Mouse (Mus musculus) C2C12 (cell line): Measurements from ENCODE around the gene Akap6. TPM values are rescaled to one million over a fixed set of nuclear protein-coding genes. Genes with fewer than 3 reads are reported as not detected.

Source experiments
- H3K27me3 ChIP-seq: one replicate; pipeline ENCODE4 v1.6.1; 2011; ENCODE audit not compliant: control insufficient read depth, insufficient read depth, insufficient read length
- H3K36me3 ChIP-seq: one replicate; pipeline ENCODE4 v1.6.1; 2011; ENCODE audit not compliant: control insufficient read depth, insufficient read depth
- H3K4me3 ChIP-seq: one replicate; pipeline ENCODE4 v1.5.1; 2011; ENCODE audit warnings: mild to moderate bottlenecking, control low read depth; ENCODE audit not compliant: poor library complexity, insufficient read depth, severe bottlenecking
- H3K79me2 ChIP-seq: one replicate; pipeline ENCODE4 v1.6.1; 2011; ENCODE audit not compliant: control insufficient read depth, insufficient read depth
- H3K79me3 ChIP-seq: one replicate; pipeline ENCODE4 v1.6.1; 2011; ENCODE audit warnings: low read depth, control low read depth
- H3ac ChIP-seq: one replicate; pipeline ENCODE3; 2011; ENCODE audit warnings: low read depth; ENCODE audit not compliant: control insufficient read depth, insufficient read length
- CEBPB ChIP-seq: IDR thresholded peaks from one replicate; pipeline ENCODE4 v1.6.1; 2011; ENCODE audit warnings: low read depth, mild to moderate bottlenecking, control low read depth, moderate library complexity
- CTCF ChIP-seq: IDR thresholded peaks from one replicate; pipeline ENCODE4 v1.5.1; 2011; ENCODE audit not compliant: control insufficient read depth, insufficient read depth, insufficient read length
- FOSL1 ChIP-seq: IDR thresholded peaks from one replicate; pipeline ENCODE4 v1.8.0; 2011; ENCODE audit warnings: mild to moderate bottlenecking, low read length; ENCODE audit not compliant: poor library complexity, insufficient read depth, severe bottlenecking
- MAX ChIP-seq: IDR thresholded peaks from one replicate; pipeline ENCODE4 v1.6.1; 2011; ENCODE audit warnings: mild to moderate bottlenecking, control low read depth
- MYOD1 ChIP-seq: IDR thresholded peaks from one replicate; pipeline ENCODE4 v1.6.1; 2011; ENCODE audit warnings: low read depth; ENCODE audit not compliant: control insufficient read depth, insufficient read length
- MYOG ChIP-seq: IDR thresholded peaks from one replicate; pipeline ENCODE4 v1.6.1; 2011; ENCODE audit not compliant: control insufficient read depth, insufficient read length; ENCODE audit errors: extremely low read depth
- USF1 ChIP-seq: IDR thresholded peaks from one replicate; pipeline ENCODE4 v1.6.1; 2011; ENCODE audit warnings: low read depth, mild to moderate bottlenecking, control low read depth, moderate library complexity
- polyA plus RNA-seq: library from polyadenylated mRNA; unstranded; fragments of >200 nt; fragmentation: generic; extraction: Trizol; gene quantifications from one replicate; pipeline ENCODE4 v1.2.1, GENCODE M21; 2012; ENCODE audit warnings: missing spikeins

Akap6 gene
- polyA plus RNA-seq, 1 experiment: 0.51 TPM

DNA sequence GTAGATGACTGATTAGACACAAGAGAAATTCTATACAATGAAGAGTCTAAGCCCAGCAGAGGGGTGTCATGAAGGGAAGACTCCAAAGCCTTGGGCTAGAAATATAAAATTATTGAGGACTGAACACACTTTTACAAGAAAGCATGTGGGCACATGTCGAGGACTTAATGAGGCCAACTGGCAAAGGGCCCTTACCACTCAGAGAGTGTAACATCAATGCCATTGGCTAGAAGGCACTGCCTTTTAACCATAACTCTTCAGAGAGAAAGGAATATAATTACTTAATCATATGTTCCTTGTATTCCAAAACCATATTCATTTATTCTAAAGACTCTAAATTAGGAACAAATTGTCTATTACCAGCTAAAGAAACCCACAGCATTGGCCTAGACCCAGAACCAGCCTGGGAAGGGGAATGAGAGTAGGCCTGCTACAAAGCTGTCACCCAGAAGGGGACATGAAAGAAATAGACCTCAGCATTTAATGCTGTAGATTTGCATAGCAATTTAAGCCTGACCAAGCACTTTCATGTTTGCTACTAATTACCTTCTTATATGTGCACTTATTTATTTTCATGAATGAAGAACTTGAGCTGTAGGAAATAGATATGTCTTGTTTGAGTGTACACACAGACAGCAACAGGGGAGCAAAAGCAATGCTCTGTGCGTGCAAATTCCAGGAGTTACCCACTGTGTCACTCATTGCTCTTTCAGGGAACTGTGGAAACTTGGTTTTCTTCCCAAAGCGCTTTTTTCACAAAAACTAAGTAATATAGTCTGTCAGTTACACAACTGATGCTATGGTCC is 377.6 kb downstream of the Akap6 start:
- H3K4me3 ChIP-seq: no peak overlapping the region
- no peak for TF ChIP-seq USF1
- no peak for TF ChIP-seq FOSL1
- no peak for TF ChIP-seq MAX
- TF ChIP-seq CEBPB: no peak
- no peak for TF ChIP-seq MYOG
- no peak for TF ChIP-seq CTCF
- H3K79me2 ChIP-seq: no peaks in the 10 kb centered on the region
- H3K79me3 ChIP-seq: no peaks in the 10 kb centered on the region
- H3ac ChIP-seq: no peak overlapping the region
- no peaks in the 10 kb centered on the region for H3K27me3 ChIP-seq
- H3K36me3 ChIP-seq: no peaks in the 10 kb centered on the region

DNA sequence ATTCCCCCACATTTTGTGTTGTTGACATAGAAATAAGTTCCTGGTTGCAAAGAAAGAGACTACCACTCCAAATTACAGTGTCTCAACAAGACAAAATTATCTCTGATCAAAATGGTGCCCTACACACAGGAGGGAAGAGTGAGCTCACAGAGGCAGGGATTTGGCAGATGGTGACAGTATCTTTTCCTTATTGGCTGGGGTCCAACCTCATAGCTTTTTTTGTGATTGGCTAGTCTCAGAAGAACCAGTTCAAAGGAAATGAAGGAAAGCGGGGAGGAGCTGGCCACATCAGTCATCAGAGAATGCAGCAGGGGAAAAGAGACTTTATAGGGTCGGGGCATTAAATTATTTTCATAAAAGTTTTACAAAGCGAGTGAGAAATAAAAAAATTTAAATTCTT is 386.6 kb downstream of the Akap6 start:
- Histone ChIP-seq H3K27me3 (no peaks in the 10 kb centered on the region), H3K79me2 (no peaks in the 10 kb centered on the region), H3K4me3 (no peak overlapping the region), H3ac (no peak overlapping the region), H3K36me3 (no peaks in the 10 kb centered on the region), H3K79me3 (no peaks in the 10 kb centered on the region)
- TF ChIP-seq FOSL1 (no peak), CTCF (no peak), MYOG (no peak), MAX (no peak), MYOD1 (no peak), CEBPB (no peak), USF1 (no peak)

DNA sequence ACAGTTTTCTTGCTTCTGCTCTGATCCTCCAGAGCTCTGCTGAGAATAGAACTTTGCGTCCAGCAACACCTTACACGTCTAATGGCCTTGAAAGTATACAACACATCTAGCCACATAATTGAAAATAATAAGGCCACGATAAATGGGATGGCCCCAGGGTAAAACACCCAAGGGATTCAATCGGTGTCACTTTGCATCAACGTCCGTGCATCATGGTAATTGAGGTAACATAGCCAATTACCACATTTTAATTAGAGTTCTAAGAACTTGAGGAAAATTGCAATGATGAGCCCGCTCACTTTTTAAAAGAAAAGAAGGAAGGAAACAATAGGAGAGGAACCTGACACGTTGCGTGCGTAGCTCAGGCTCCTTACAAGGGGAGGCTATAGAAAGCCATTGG is 413.1 kb downstream of the Akap6 start:
- no peak overlapping the region for H3K4me3 ChIP-seq
- no peak overlapping the region for H3ac ChIP-seq
- H3K79me2 ChIP-seq: no peaks in the 10 kb centered on the region
- TF ChIP-seq MAX (no peak), CTCF (no peak), FOSL1 (no peak), USF1 (no peak), MYOD1 (no peak), MYOG (no peak), CEBPB (no peak)
- H3K79me3 ChIP-seq: no peaks in the 10 kb centered on the region
- no peaks in the 10 kb centered on the region for H3K27me3 ChIP-seq
- no peaks in the 10 kb centered on the region for H3K36me3 ChIP-seq

DNA sequence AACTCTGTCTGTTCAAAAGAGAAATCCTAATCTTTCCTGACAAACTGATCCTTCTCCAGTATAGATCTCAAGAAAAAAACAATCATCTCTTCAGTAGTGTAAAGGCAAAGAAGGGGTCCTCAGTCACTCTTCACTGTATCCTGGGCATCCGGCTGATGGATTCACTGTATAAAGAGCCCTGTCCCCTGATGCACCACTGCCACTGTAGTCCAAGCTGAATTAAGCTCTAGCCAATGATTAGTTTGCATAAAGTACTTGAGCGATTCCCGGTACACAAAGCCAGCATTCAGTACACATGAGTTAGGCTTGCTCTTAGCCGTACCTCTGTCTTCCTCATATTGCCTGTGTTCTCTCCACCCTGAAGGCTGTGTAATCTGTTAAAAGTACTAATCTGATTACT is 420.2 kb downstream of the Akap6 start:
- TF ChIP-seq FOSL1 (no peak), MYOD1 (no peak), USF1 (no peak), CEBPB (no peak), CTCF (no peak), MAX (no peak), MYOG (no peak)
- Histone ChIP-seq H3K79me3 (no peaks in the 10 kb centered on the region), H3K79me2 (no peaks in the 10 kb centered on the region), H3K4me3 (no peak overlapping the region), H3ac (no peak overlapping the region), H3K36me3 (no peaks in the 10 kb centered on the region), H3K27me3 (no peaks in the 10 kb centered on the region)

DNA sequence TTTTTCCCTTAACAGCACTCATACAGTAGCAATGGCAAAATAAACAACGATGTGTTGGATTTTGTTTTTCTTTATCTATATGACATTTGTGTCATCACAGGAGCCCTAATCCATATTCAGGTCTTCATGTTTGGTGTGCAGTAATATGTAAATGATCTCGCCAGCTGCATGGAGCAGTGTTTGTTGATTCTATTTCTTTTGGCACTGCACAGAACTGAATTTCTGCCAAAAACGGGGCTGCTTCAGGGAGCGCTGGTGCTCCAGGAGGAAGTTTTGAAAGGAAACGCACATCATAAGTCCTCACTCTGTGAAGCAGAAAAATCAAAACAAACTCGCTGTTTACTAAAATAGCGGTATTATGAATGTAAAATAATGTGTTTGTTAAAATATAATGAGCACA is 424.9 kb downstream of the Akap6 start:
- Histone ChIP-seq H3K79me2 (no peaks in the 10 kb centered on the region), H3ac (no peak overlapping the region), H3K27me3 (no peaks in the 10 kb centered on the region), H3K36me3 (no peaks in the 10 kb centered on the region), H3K79me3 (no peaks in the 10 kb centered on the region), H3K4me3 (no peak overlapping the region)
- no peak for TF ChIP-seq CEBPB
- TF ChIP-seq USF1: no peak
- TF ChIP-seq MYOD1: no peak
- TF ChIP-seq FOSL1: no peak
- TF ChIP-seq MYOG: no peak
- no peak for TF ChIP-seq MAX

- H3K79me2 ChIP-seq: no peaks in the 10 kb centered on the region
- no peaks in the 10 kb centered on the region for H3K79me3 ChIP-seq
- no peak overlapping the region for H3K4me3 ChIP-seq
- TF ChIP-seq MYOD1 (no peak), CEBPB (no peak), MYOG (no peak), FOSL1 (no peak), MAX (no peak), CTCF (no peak), USF1 (no peak)
- no peaks in the 10 kb centered on the region for H3K36me3 ChIP-seq
- H3ac ChIP-seq: no peak overlapping the region
- no peaks in the 10 kb centered on the region for H3K27me3 ChIP-seq
Observed at GRCm38 (mm10) chr12:53124696-53125095, 425.5 kb downstream of the Akap6 start.
